Mouse (Mus musculus) urinary bladder, postnatal 10 days (tissue): ENCODE measurements around the gene Ptdss2.

Experiments used
- DNase-seq: peaks from one replicate; pipeline ENCODE4 v3.0.0; 2022; ENCODE audit warnings: low spot score

Ptdss2 gene

GRCm38 (mm10) chr7:141122689-141123516 is 721 bp downstream of the Ptdss2 start:
- peak; percentile 61 for DNase-seq

DNA sequence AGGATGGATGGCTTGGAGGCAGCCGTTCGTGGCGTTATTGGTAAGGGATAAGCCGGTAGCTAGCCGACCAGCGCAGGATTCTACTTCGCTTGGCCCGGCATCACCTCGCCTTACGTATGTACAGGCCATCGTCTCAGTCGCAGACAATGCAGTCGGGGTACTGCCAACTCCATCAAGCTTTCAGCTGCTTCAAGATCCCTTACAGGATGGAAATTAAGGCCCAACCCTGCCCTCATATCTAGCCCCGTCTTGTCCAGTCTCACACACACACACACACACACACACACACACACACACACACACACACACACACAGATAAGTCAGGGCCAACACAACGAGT is 1.3 kb downstream of the Ptdss2 start:
- DNase-seq = no peak

DNA sequence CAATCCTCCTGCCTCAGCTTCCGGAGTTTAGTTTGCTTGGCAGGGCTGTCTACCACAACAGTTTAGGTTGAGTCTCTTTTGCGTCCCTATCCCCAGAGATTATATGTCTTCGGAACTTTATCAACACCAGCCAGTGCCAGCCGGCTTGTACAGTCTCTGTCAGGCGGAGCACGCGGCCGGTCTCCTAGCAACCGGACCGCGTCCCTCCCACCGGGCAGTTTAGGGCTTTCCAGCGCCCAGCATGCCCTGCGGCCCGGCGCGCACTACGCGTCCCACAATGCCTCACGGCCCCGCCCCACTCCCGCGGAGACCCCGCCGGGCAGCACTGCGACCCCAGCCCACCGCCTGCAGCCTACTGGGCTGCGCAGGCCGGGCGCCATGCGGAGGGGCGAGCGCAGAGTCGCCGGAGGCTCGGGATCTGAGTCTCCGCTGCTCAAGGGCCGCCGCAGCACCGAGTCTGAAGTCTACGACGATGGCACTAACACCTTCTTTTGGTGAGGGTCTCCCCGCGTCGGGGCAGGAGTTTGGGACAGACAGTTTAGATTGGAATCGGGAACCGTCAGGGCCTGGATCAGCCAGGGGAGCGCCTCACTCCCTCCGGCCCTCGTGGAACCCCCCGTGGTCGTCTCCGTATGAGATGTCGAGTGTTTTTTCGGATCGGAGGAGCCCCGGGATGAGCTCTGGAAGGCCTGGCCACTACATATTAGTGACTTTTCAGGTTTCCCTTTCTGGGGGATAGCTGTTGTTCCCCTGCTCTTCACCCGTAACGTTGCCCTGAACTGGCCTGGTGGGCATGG is 9.0 kb downstream of the Ptdss2 start:
- DNase-seq = peak; percentile 55

DNA sequence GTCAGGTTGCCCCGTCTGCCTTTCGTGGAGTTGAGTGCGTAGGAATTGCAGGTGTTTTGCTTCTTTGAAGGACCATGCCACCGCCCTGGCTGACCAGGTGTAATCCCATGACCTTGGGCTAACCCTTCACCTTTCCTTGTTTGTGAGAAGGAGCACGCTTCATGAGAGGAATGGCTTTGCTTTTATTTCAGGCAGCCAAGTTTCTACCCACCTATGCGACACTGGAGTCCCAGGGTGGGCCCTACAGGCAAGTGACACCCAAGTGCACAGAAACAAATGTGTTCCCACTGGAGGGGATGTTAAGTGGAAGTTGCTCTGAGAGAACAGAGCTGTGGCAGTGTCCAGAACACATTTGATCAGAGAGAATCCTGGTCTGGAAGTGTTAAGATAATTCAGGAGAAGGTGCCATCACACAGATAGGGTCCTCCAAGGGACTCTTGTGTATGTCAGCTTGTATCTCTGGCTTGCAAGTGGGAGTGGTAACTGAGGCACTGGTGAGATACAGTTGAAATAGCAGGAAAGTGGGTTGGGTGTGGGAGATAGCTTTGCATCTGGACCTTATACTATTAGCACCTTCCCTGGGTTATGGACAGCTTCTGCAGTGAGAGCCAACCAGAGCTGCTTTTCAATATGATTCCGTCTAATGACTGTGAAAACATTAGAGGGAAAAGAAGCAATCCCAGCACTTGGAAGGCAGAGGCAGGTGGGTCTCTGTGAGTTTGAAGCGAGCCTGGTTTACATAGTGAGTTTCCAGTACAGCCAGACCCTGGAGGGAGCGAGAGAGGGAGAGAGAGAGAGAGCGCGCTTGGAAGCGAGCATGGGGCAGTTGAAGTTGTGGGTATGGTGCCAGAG is 9.9 kb downstream of the Ptdss2 start:
- no peak for DNase-seq

- no peak for DNase-seq
Observed at GRCm38 (mm10) chr7:141141326-141141725, 19.1 kb downstream of the Ptdss2 start.

DNA sequence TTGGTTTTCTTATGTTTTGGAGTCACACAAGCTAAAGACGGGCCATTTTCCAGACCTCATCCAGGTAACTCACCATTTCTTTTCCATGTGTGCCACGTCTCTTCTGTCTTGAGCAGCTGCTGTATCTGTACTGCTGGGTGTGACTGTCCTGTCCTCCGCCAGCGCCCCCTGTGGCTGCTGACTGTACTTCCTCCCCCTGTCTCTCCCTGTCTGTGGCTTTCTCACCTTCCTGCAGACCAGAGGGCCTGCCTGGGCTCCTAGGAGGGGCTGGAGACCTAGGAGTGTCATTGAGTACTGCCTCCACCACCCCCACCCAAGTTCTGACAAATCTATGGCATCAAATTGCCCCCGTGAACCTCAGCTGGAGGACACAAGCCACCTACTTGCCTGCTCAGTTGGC is 20.9 kb downstream of the Ptdss2 start:
- no peak for DNase-seq

- no peak for DNase-seq
Observed at GRCm38 (mm10) chr7:141143861-141144260, 21.7 kb downstream of the Ptdss2 start.

GRCm38 (mm10) chr7:141144650-141145049 is 22.5 kb downstream of the Ptdss2 start:
- DNase-seq = no peak

- DNase-seq = no peak
Observed at GRCm38 (mm10) chr7:141145403-141145802, 23.2 kb downstream of the Ptdss2 start.

DNA sequence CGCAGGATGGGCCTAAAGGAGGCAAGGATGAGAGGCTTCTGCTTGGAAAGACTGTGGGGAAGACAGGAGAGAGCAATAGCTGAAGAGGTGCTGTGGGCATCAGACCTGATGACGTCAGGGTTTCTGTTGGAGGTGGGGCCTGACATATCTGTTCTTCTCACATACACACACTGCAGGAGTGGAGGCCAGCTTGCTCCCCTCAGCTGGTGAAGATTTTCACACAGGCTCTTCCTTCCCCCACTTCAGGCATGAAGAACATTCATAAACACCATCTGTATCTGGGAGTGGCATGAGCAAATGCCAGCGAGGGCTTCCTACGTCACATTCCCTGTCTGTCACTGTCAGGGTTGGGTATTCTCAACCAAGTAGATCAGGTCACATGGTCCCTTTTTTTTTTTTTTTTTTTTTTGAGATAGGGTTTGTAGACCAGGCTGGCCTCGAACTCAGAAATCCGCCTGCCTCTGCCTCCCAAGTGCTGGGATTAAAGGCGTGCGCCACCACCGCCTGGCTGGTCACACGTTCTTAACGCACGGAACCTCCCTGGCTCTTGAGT is 23.9 kb downstream of the Ptdss2 start:
- DNase-seq = no peak

- no peak for DNase-seq
Observed at GRCm38 (mm10) chr7:141147044-141147443, 24.9 kb downstream of the Ptdss2 start.

DNA sequence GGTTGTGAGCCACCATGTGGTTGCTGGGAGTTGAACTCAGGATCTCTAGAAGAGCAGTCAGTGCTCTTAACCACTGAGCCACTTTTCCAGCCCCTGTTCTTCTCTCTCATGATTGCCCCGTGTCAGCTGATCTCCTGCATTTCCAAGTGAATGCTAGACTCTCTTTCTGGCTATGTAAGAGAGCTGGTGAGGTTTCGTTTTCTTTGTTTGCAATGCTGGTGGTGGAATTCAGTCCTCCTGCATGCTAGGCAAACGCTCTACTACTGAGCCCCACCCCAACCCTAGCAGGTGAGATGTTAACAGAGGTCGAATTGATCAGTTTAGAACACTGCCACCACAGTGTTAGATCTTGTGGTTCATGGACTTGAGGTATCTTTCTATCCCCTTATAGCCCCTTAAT is 26.5 kb downstream of the Ptdss2 start:
- DNase-seq = no peak

DNA sequence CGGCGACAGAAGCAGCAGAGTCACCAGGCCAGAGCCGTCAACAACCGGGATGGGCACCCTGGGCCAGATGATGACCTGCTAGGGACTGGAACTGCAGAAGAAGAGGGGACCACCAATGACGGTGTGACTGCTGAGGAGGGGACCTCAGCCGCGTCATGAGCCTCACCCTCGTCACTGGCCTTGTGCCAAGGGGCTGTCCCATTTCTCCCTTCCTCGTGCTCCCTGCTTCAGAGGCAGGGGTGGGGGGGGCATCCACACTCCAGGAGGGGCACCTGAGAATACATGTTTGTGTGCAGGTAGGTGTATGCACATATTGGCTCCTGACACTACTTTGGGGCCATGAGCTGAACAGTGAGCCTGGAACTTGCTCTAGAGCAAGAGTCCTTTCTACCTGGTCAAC is 33.2 kb downstream of the Ptdss2 start:
- DNase-seq = no peak

DNA sequence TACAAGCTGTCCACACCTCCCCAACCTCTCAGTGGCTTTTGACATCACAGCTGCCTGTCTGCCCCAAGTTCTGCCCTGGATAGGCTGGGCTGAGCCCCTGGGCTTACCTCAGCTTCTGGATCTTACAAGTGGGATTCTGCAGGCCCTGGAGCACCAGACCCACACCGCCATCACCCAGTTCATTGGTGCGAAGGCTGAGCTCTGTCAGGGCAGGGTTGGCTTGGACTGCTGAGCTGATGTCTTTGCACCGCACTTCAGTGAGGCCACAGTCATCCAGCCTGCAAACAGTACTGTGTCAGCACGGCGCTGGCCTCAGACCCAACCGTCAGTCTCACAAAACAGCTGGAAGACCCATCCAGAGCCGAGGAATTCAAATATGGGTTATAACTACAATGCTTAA is 42.2 kb downstream of the Ptdss2 start:
- DNase-seq = no peak

- no peak for DNase-seq
Observed at GRCm38 (mm10) chr7:141164850-141165249, 42.7 kb downstream of the Ptdss2 start.

DNA sequence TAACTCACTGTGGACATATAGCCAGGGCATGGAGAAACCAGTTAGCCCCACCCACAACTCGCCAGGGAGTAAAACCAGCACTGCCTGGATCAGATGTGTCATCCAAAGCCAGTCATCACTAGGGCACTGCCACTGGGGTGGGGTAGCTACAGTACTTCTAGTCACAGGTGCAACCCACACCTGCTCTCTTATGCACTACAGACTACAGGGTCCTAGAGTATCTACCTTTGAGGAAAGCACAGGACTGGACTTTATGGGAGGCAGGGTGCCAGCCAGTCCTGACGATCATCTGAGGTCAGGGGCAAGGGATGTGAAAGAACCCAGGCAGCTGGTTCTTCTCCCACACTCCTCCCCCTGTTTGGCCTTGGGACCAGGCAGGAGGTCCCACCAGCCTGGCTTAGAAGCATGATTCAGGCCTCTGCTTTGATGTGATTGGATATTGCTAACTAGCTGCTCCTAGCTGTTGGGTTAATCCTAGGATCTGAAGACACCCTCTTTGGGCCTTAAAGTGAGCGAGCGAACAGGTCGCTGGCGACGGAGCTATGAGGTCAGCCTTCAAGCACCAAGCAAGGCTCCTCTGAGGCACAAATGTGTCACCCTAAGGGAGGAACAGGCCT is 45.8 kb downstream of the Ptdss2 start:
- no peak for DNase-seq

DNA sequence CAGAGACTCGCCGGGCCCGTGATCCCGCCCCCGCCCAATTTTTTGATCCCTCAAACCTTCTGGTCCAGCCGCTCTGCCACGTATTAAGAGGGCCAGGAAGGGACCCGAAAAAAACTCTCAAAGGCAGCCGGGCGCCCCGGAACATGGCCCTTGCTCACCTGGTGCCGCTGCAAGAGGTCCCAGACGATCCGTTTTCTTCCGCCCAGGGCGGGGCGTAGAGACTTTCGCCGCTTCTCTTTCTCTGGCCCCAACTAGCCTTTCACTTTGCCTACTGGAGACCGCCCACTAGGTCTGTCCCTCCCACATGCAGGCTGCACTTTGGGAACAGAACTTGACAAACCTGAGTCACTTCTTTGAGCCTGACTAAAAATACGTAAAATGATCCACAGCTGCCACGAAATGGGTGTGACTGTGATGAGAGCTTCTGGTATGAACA is 46.4 kb downstream of the Ptdss2 start:
- DNase-seq = no peak

DNA sequence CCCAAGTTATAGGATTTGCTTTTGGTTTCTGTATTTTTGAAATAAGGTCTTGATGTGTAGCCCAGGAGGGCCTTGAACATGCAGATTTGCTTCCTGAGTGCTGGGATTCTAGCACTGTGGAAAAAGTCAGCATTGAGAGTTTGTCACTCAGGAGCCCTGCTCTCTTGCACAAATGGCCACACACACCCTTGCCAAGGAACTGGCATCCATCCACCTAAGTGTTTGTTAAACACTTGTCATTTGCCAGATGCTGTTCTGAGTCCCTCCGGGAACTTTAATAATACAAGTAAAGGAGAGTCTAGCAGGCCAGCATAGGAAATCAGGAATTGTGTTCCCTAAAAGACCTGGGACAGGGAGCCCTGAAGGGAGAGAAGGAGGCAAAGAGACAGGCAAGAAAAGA is 47.1 kb downstream of the Ptdss2 start:
- no peak for DNase-seq

- DNase-seq = no peak
Observed at GRCm38 (mm10) chr7:141169866-141170265, 47.7 kb downstream of the Ptdss2 start.

GRCm38 (mm10) chr7:141172116-141173006 is 50.2 kb downstream of the Ptdss2 start, which contains the start of gene Rnh1:
Rnh1 (minus strand) TSS chr7:141172857.
- peak; percentile 66 for DNase-seq
